Mouse (Mus musculus) neural tube, embryonic 11.5 days (tissue): ENCODE data around the gene Tepsin. TPM values are rescaled to one million over a fixed set of nuclear protein-coding genes. Genes with fewer than 3 reads are reported as not detected.
A peak's percentile ranks its signal among the peaks of the same experiment; 100 is the strongest.

ENCODE experiments used
- ATAC-seq: fragments of 200-750 bp; cut with Nextera tagmentation; 2 replicates; pipeline ENCODE4 v1.8.0; 2017; ENCODE audit warnings: moderate number of reproducible peaks, mild to moderate bottlenecking, moderate TSS enrichment, moderate library complexity; ENCODE audit not compliant: insufficient read depth, low FRiP score, low TSS enrichment
- DNase-seq: peaks from one replicate; pipeline ENCODE4 v3.0.0-alpha.2; 2015; ENCODE audit warnings: low spot score
- H3K27ac ChIP-seq: fragments of 300-500 bp; sonication (generic); 2 replicates; pipeline ENCODE4 v1.5.1; 2014; ENCODE audit warnings: low read depth, mild to moderate bottlenecking, low read length
- H3K27me3 ChIP-seq: fragments of 300-500 bp; sonication (generic); 2 replicates; pipeline ENCODE4 v1.6.1; 2014; ENCODE audit warnings: mild to moderate bottlenecking, low read length, mixed read lengths; ENCODE audit not compliant: control insufficient read depth, insufficient read depth
- H3K36me3 ChIP-seq: fragments of 300-500 bp; sonication (generic); 2 replicates; pipeline ENCODE4 v1.6.1; 2014; ENCODE audit warnings: mild to moderate bottlenecking, low read length, moderate library complexity, mixed read lengths; ENCODE audit not compliant: control insufficient read depth, insufficient read depth
- H3K4me1 ChIP-seq: fragments of 300-500 bp; sonication (generic); 2 replicates; pipeline ENCODE4 v1.6.1; 2014; ENCODE audit warnings: low read length, mixed read lengths; ENCODE audit not compliant: control insufficient read depth, insufficient read depth
- H3K4me2 ChIP-seq: fragments of 300-500 bp; sonication (generic); 2 replicates; pipeline ENCODE4 v1.6.1; 2014; ENCODE audit warnings: low read depth, mild to moderate bottlenecking, moderate library complexity
- H3K4me3 ChIP-seq: fragments of 300-500 bp; sonication (generic); 2 replicates; pipeline ENCODE4 v1.5.1; 2014; ENCODE audit warnings: low read depth, low read length
- H3K9ac ChIP-seq: fragments of 300-500 bp; sonication (generic); 2 replicates; pipeline ENCODE4 v1.6.1; 2014; ENCODE audit warnings: mild to moderate bottlenecking, low read length
- H3K9me3 ChIP-seq: fragments of 300-500 bp; sonication (generic); 2 replicates; pipeline ENCODE4 v1.6.1; 2016; ENCODE audit warnings: low read length; ENCODE audit not compliant: control insufficient read depth
- WGBS: fragments of 180-500 bp; shearing (Covaris S2); extraction: QIAGEN DNeasy Blood & Tissue Kit; methylation state at CpG from one replicate; pipeline ENCODE4 v1.1.7; 2014; 5-methylcytosine and 5-hydroxymethylcytosine counted together
- polyA plus RNA-seq: library from polyadenylated mRNA; unstranded; fragments of >200 nt; fragmentation: Nextera tagmentation; extraction: Ambion mirVana; gene quantifications from 2 replicates; pipeline ENCODE4 v1.2.1, GENCODE M21; 2014

The Tepsin gene
- polyA plus RNA-seq, 1 experiment from 2014 or later = 18.8 TPM

GRCm38 (mm10) chr11:120134847-120135530 is 36.5 kb upstream of the Tepsin start:
- Histone ChIP-seq H3K36me3 (no peaks in the 10 kb centered on the region; the same call in none of the 2 replicates), H3K9ac (no peak overlapping the region), H3K4me3 (no peak overlapping the region), H3K27me3 (no peaks in the 10 kb centered on the region), H3K9me3 (no peaks in the 10 kb centered on the region), H3K27ac (no peak overlapping the region), H3K4me2 (no peak overlapping the region), H3K4me1 (no peaks in the 10 kb centered on the region; the same call in none of the 2 replicates)
- no peak for ATAC-seq
- no peak for DNase-seq
- WGBS = 92% methylated on average over 9 of the region's 9 CpGs

- no peak for ATAC-seq
- WGBS = over 99% methylated on average over 5 of the region's 5 CpGs
- no peaks in the 10 kb centered on the region for H3K9me3 ChIP-seq
These were observed 35.6 kb upstream of the Tepsin start for GRCm38 (mm10) chr11:120134148-120134547.

GRCm38 (mm10) chr11:120129281-120129680 is 30.8 kb upstream of the Tepsin start:
- no peaks in the 10 kb centered on the region for H3K9me3 ChIP-seq
- H3K36me3 ChIP-seq = no peaks in the 10 kb centered on the region; the same call in 1 of the 2 replicates
- WGBS = 92% methylated on average over 7 of the region's 7 CpGs
- no peak overlapping the region for H3K4me2 ChIP-seq
- no peak for ATAC-seq
- no peak for DNase-seq
- H3K4me3 ChIP-seq = no peak overlapping the region
- no peaks in the 10 kb centered on the region for H3K4me1 ChIP-seq
- H3K27me3 ChIP-seq = no peaks in the 10 kb centered on the region
- H3K27ac ChIP-seq = no peak overlapping the region
- no peak overlapping the region for H3K9ac ChIP-seq

More at GRCm38 (mm10) chr11:120134148-120134547, 35.6 kb upstream of the Tepsin start:
- no peak overlapping the region for H3K4me3 ChIP-seq
- no peak overlapping the region for H3K9ac ChIP-seq
- H3K36me3 ChIP-seq = no peaks in the 10 kb centered on the region; the same call in none of the 2 replicates
- H3K4me2 ChIP-seq = no peak overlapping the region
- DNase-seq = no peak
- H3K27ac ChIP-seq = no peak overlapping the region
- no peaks in the 10 kb centered on the region; the same call in none of the 2 replicates for H3K4me1 ChIP-seq
- H3K27me3 ChIP-seq = no peaks in the 10 kb centered on the region

- no peak for ATAC-seq
- no peak overlapping the region for H3K27ac ChIP-seq
- H3K9ac ChIP-seq = no peak overlapping the region
- WGBS = 84% methylated on average over 2 of the region's 2 CpGs
- H3K36me3 ChIP-seq = no peaks in the 10 kb centered on the region; the same call in 1 of the 2 replicates
- no peaks in the 10 kb centered on the region for H3K27me3 ChIP-seq
- no peaks in the 10 kb centered on the region for H3K4me1 ChIP-seq
- H3K9me3 ChIP-seq = no peaks in the 10 kb centered on the region
- H3K4me2 ChIP-seq = no peak overlapping the region
- DNase-seq = no peak
- H3K4me3 ChIP-seq = no peak overlapping the region
These were observed 28.3 kb upstream of the Tepsin start for GRCm38 (mm10) chr11:120126845-120127244.

- ATAC-seq (no peak), DNase-seq (no peak)
- Histone ChIP-seq H3K4me3 (no peak overlapping the region), H3K9me3 (no peaks in the 10 kb centered on the region), H3K36me3 (no peaks in the 10 kb centered on the region), H3K27me3 (no peaks in the 10 kb centered on the region), H3K4me2 (no peak overlapping the region), H3K4me1 (no peaks in the 10 kb centered on the region), H3K9ac (no peak overlapping the region), H3K27ac (no peak overlapping the region)
- WGBS = 94% methylated on average over 12 of the region's 12 CpGs
These were observed 23.6 kb upstream of the Tepsin start for GRCm38 (mm10) chr11:120122126-120122525.

GRCm38 (mm10) chr11:120120642-120121420 is 22.3 kb upstream of the Tepsin start:
- H3K9me3 ChIP-seq = no peaks in the 10 kb centered on the region
- no peak overlapping the region for H3K4me3 ChIP-seq
- ATAC-seq (no peak), DNase-seq (peak; percentile 62)
- no peaks in the 10 kb centered on the region for H3K27me3 ChIP-seq
- H3K9ac ChIP-seq = no peak overlapping the region
- H3K36me3 ChIP-seq = peaks cover 2% of the 10 kb centered on the region; the same call in 1 of the 2 replicates
- no peak overlapping the region for H3K4me2 ChIP-seq
- 84% methylated on average over 17 of the region's 17 CpGs for WGBS
- H3K4me1 ChIP-seq = no peaks in the 10 kb centered on the region
- H3K27ac ChIP-seq = no peak overlapping the region

- 91% methylated on average over 10 of the region's 10 CpGs for WGBS
- no peaks in the 10 kb centered on the region for H3K9me3 ChIP-seq
- no peak for DNase-seq
- no peaks in the 10 kb centered on the region for H3K27me3 ChIP-seq
- no peaks in the 10 kb centered on the region for H3K4me1 ChIP-seq
- H3K4me2 ChIP-seq = no peak overlapping the region
- H3K9ac ChIP-seq = no peak overlapping the region
- no peak overlapping the region for H3K4me3 ChIP-seq
- H3K27ac ChIP-seq = no peak overlapping the region
- ATAC-seq = no peak
- peaks cover 2% of the 10 kb centered on the region; the same call in 1 of the 2 replicates for H3K36me3 ChIP-seq
These were observed 21.5 kb upstream of the Tepsin start for GRCm38 (mm10) chr11:120119936-120120541.

GRCm38 (mm10) chr11:120119108-120119507 is 20.6 kb upstream of the Tepsin start:
- Histone ChIP-seq H3K4me3 (no peak overlapping the region), H3K9me3 (no peaks in the 10 kb centered on the region), H3K36me3 (peaks cover 2% of the 10 kb centered on the region; the same call in 1 of the 2 replicates), H3K27ac (no peak overlapping the region), H3K27me3 (no peaks in the 10 kb centered on the region), H3K4me2 (no peak overlapping the region), H3K4me1 (no peaks in the 10 kb centered on the region), H3K9ac (no peak overlapping the region)
- ATAC-seq = no peak
- WGBS = 91% methylated on average over 7 of the region's 7 CpGs
- DNase-seq = no peak
